Mouse (Mus musculus): Measurements from ENCODE around the gene March6. TPM values are rescaled to one million over a fixed set of nuclear protein-coding genes. Genes with fewer than 3 reads are reported as not detected.

The March6 gene
- polyA plus RNA-seq, 1 experiment = 24.0 TPM

GRCm38 (mm10) chr15:31545058-31545457 lies 14.2 kb upstream of the March6 start:
- Histone ChIP-seq H3K4me1 (replicated peaks; ENCODE audit: control insufficient read depth, insufficient read depth, low read length) (peaks cover 8% of the 10 kb centered on the region), H3K4me3 (ENCODE audit: control insufficient read depth, insufficient read depth, low read length) (no peak overlapping the region)
- WGBS = 94% methylated on average over 1 of the region's 1 CpGs

GRCm38 (mm10) chr15:31543246-31543645 lies 12.4 kb upstream of the March6 start:
- Histone ChIP-seq H3K4me3 (ENCODE audit: control insufficient read depth, insufficient read depth, low read length) (no peak overlapping the region), H3K27ac (ENCODE audit: control insufficient read depth, insufficient read depth, low read length) (no peak overlapping the region), H3K27me3 (ENCODE audit: control insufficient read depth, insufficient read depth, low read length) (no peaks in the 10 kb centered on the region), H3K4me1 (replicated peaks; ENCODE audit: control insufficient read depth, insufficient read depth, low read length) (peaks cover 8% of the 10 kb centered on the region), H3K36me3 (ENCODE audit: control insufficient read depth, insufficient read depth, low read length) (no peaks in the 10 kb centered on the region)
- WGBS = 64% methylated on average over 3 of the region's 3 CpGs
- no peak for TF ChIP-seq CTCF (IDR thresholded peaks at IDR 0.05; ENCODE audit: borderline replicate concordance, control insufficient read depth, extremely low read depth, insufficient read depth, low read length, poor library complexity)
- no peak for TF ChIP-seq POLR2A (IDR thresholded peaks at IDR 0.05; ENCODE audit: control insufficient read depth, extremely low read depth, insufficient read depth, low read length, poor library complexity)
- no peak for DNase-seq

More at GRCm38 (mm10) chr15:31545058-31545457, 14.2 kb upstream of the March6 start:
- Histone ChIP-seq H3K27ac (ENCODE audit: control insufficient read depth, insufficient read depth, low read length) (no peak overlapping the region), H3K36me3 (ENCODE audit: control insufficient read depth, insufficient read depth, low read length) (no peaks in the 10 kb centered on the region), H3K27me3 (ENCODE audit: control insufficient read depth, insufficient read depth, low read length) (no peaks in the 10 kb centered on the region)
- TF ChIP-seq CTCF (IDR thresholded peaks at IDR 0.05; ENCODE audit: borderline replicate concordance, control insufficient read depth, extremely low read depth, insufficient read depth, low read length, poor library complexity) (no peak), POLR2A (IDR thresholded peaks at IDR 0.05; ENCODE audit: control insufficient read depth, extremely low read depth, insufficient read depth, low read length, poor library complexity) (no peak)
- DNase-seq = no peak

- Histone ChIP-seq H3K4me1 (replicated peaks; ENCODE audit: control insufficient read depth, insufficient read depth, low read length) (peaks cover 8% of the 10 kb centered on the region), H3K4me3 (ENCODE audit: control insufficient read depth, insufficient read depth, low read length) (no peak overlapping the region), H3K27ac (ENCODE audit: control insufficient read depth, insufficient read depth, low read length) (no peak overlapping the region), H3K36me3 (ENCODE audit: control insufficient read depth, insufficient read depth, low read length) (no peaks in the 10 kb centered on the region), H3K27me3 (ENCODE audit: control insufficient read depth, insufficient read depth, low read length) (no peaks in the 10 kb centered on the region)
- 18% methylated on average over 10 of the region's 10 CpGs for WGBS
- TF ChIP-seq CTCF (IDR thresholded peaks at IDR 0.05; ENCODE audit: borderline replicate concordance, control insufficient read depth, extremely low read depth, insufficient read depth, low read length, poor library complexity) (no peak), POLR2A (IDR thresholded peaks at IDR 0.05; ENCODE audit: control insufficient read depth, extremely low read depth, insufficient read depth, low read length, poor library complexity) (no peak)
- DNase-seq = no peak
These were observed 11.4 kb upstream of the March6 start for GRCm38 (mm10) chr15:31542013-31542958.

- no peaks in the 10 kb centered on the region for H3K36me3 ChIP-seq (ENCODE audit: control insufficient read depth, insufficient read depth, low read length)
- H3K4me3 ChIP-seq (ENCODE audit: control insufficient read depth, insufficient read depth, low read length) = no peak overlapping the region
- WGBS = 71% methylated on average over 1 of the region's 1 CpGs
- H3K4me1 ChIP-seq (replicated peaks; ENCODE audit: control insufficient read depth, insufficient read depth, low read length) = peaks cover 8% of the 10 kb centered on the region
- H3K27me3 ChIP-seq (ENCODE audit: control insufficient read depth, insufficient read depth, low read length) = no peaks in the 10 kb centered on the region
- no peak for TF ChIP-seq CTCF (IDR thresholded peaks at IDR 0.05; ENCODE audit: borderline replicate concordance, control insufficient read depth, extremely low read depth, insufficient read depth, low read length, poor library complexity)
- TF ChIP-seq POLR2A (IDR thresholded peaks at IDR 0.05; ENCODE audit: control insufficient read depth, extremely low read depth, insufficient read depth, low read length, poor library complexity) = no peak
- DNase-seq = no peak
- H3K27ac ChIP-seq (ENCODE audit: control insufficient read depth, insufficient read depth, low read length) = no peak overlapping the region
These were observed 9.6 kb upstream of the March6 start for GRCm38 (mm10) chr15:31540513-31540802.

GRCm38 (mm10) chr15:31539643-31540512 lies 9.0 kb upstream of the March6 start:
- H3K4me3 ChIP-seq (ENCODE audit: control insufficient read depth, insufficient read depth, low read length) = no peak overlapping the region
- H3K27me3 ChIP-seq (ENCODE audit: control insufficient read depth, insufficient read depth, low read length) = no peaks in the 10 kb centered on the region
- DNase-seq = no peak
- 90% methylated on average over 9 of the region's 9 CpGs for WGBS
- no peak overlapping the region for H3K27ac ChIP-seq (ENCODE audit: control insufficient read depth, insufficient read depth, low read length)
- H3K4me1 ChIP-seq (replicated peaks; ENCODE audit: control insufficient read depth, insufficient read depth, low read length) = peaks cover 8% of the 10 kb centered on the region
- TF ChIP-seq POLR2A (IDR thresholded peaks at IDR 0.05; ENCODE audit: control insufficient read depth, extremely low read depth, insufficient read depth, low read length, poor library complexity) (no peak), CTCF (IDR thresholded peaks at IDR 0.05; ENCODE audit: borderline replicate concordance, control insufficient read depth, extremely low read depth, insufficient read depth, low read length, poor library complexity) (no peak)
- no peaks in the 10 kb centered on the region for H3K36me3 ChIP-seq (ENCODE audit: control insufficient read depth, insufficient read depth, low read length)

- H3K27me3 ChIP-seq (ENCODE audit: control insufficient read depth, insufficient read depth, low read length) = no peaks in the 10 kb centered on the region
- TF ChIP-seq CTCF (IDR thresholded peaks at IDR 0.05; ENCODE audit: borderline replicate concordance, control insufficient read depth, extremely low read depth, insufficient read depth, low read length, poor library complexity) (no peak), POLR2A (IDR thresholded peaks at IDR 0.05; ENCODE audit: control insufficient read depth, extremely low read depth, insufficient read depth, low read length, poor library complexity) (no peak)
- 94% methylated on average over 3 of the region's 3 CpGs for WGBS
- H3K4me1 ChIP-seq (replicated peaks; ENCODE audit: control insufficient read depth, insufficient read depth, low read length) = peaks cover 8% of the 10 kb centered on the region
- H3K36me3 ChIP-seq (ENCODE audit: control insufficient read depth, insufficient read depth, low read length) = no peaks in the 10 kb centered on the region
- no peak overlapping the region for H3K4me3 ChIP-seq (ENCODE audit: control insufficient read depth, insufficient read depth, low read length)
- no peak overlapping the region for H3K27ac ChIP-seq (ENCODE audit: control insufficient read depth, insufficient read depth, low read length)
- DNase-seq = no peak
These were observed 7.5 kb upstream of the March6 start for GRCm38 (mm10) chr15:31538346-31538745.
